Mouse (Mus musculus): ENCODE measurements around the gene Jak1.
A peak's percentile ranks its signal among the peaks of the same experiment; 100 is the strongest.

Jak1 gene

GRCm38 (mm10) chr4:101239313-101240162, 25.5 kb downstream of the Jak1 start:
- no peak for DNase-seq (ENCODE audit: low read depth, low spot score)

DNA sequence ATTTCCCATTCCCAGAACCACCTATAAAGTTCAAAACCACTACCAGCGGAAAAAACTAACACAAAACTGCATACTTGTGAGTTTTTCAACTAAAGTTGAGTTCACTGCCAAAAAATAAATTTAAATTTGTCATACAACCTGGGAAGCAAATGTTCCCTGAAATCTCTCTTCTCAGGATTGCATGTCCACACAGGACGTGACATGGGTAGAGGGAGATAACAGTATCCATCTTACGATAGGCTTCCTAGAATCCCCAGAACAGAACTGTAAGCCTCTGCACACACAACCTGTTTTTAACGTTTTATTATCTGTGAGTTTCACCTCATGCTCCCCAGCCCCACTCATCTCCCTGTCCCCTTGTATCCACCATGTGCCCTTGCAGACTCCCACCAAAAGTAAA, 26.5 kb downstream of the Jak1 start:
- DNase-seq (ENCODE audit: low read depth, low spot score) = no peak

DNA sequence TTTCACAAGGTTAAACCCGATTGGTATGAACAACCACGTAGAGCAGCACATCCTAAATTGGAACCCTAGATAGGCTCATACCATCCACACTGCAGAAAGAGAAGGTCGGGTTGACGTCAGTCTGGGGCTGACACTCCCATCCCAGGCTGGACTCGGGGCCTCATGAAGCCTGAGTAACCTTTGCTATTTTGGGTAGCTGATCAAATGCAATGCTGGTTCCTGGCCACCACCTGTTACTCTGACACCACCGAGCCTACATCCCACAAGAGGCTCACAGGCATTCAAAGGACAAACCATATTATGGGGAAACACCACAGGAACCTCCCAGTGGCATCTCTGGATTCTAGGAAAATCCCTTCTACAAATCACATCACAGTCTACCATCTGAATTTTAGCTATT, 28.3 kb downstream of the Jak1 start:
- no peak for DNase-seq (ENCODE audit: low read depth, low spot score)

- no peak for DNase-seq (ENCODE audit: low read depth, low spot score)
Measured at GRCm38 (mm10) chr4:101235964-101236363, 29.1 kb downstream of the Jak1 start.

- no peak for DNase-seq (ENCODE audit: low read depth, low spot score)
Measured at GRCm38 (mm10) chr4:101234753-101235152, 30.3 kb downstream of the Jak1 start.

DNA sequence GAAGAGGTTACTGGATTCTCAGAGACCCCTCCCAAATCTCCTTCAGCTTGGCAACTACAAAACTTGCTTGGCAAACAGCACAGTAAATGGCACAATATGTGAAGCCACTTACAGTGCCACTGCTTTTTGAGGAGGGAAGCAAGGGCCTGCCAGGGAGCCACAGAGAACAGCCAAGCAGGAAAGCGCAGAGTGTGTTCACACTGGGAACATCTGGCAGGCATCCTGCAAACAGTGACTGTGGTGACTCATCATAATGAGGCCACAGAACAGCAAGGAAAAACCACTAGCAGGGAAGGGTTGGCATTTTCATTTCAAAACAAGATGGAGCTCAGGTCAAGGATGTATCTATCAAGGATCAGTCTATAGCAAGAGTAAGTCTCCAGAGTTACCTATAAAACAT, 30.8 kb downstream of the Jak1 start:
- DNase-seq (ENCODE audit: low read depth, low spot score) = peak; percentile 12

GRCm38 (mm10) chr4:101230621-101231020, 34.5 kb downstream of the Jak1 start:
- no peak for DNase-seq (ENCODE audit: low read depth, low spot score)

DNA sequence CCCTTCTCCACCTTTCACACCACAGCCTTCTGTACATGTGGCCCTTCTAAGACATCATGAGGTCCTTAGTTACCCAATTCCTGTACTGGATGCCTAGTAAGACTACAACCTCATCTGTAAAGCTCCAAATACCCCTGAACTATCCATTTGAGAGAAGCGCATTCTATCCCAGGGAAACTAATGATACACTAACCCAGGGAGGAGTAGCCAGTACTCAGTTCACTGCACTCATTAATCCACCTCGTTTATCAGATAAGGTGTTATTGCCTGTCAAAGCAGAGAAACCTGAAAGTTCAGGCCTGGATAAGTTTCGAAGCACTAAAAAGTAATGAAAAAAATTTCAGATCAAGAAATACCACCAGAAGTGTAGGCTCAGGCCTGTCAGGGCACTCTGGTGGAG, 37.7 kb downstream of the Jak1 start:
- DNase-seq (ENCODE audit: low read depth, low spot score) = no peak

DNA sequence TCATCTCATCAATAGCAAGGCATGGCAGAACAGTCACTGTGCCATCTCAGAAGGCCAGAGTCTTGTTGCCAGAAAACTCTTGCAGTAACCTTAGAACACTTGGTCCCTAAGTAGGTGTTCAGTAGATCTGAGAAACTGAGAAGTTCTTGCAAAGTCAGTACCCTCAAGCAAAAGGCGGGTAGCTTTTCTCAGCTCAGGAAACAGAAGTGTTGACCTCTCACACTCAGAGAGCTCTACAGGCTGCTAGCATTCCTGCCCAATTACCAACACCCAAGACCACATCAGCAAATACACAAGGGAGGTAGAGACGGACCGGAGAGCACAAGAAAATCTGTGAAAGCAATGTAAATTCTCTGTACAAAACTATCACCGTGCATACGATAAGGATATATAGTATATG, 39.1 kb downstream of the Jak1 start:
- no peak for DNase-seq (ENCODE audit: low read depth, low spot score)

GRCm38 (mm10) chr4:101220946-101221345, 44.1 kb downstream of the Jak1 start:
- DNase-seq (ENCODE audit: low read depth, low spot score) = no peak

DNA sequence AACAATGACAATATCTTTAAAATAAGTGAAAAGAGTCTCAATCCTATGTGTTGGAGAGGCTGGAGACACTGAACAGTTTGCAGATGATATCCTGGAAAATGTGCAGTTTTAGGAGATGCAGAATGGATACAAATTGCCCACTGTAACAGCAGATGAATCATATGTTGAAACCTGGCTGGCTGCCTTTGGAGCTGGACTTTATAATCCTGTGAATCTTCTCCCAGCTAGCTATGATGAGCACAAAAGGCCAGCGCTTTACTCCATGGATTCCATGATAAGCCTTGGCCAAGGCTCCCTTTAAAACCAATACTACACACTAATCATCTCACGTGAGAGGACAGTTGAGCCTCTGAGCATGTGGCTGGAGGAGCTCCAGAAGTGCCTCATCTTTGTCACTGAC, 45.2 kb downstream of the Jak1 start:
- no peak for DNase-seq (ENCODE audit: low read depth, low spot score)

- no peak for DNase-seq (ENCODE audit: low read depth, low spot score)
Measured at GRCm38 (mm10) chr4:101217026-101217540, 48.0 kb downstream of the Jak1 start.

GRCm38 (mm10) chr4:101216286-101216685, 48.8 kb downstream of the Jak1 start:
- no peak for DNase-seq (ENCODE audit: low read depth, low spot score)

DNA sequence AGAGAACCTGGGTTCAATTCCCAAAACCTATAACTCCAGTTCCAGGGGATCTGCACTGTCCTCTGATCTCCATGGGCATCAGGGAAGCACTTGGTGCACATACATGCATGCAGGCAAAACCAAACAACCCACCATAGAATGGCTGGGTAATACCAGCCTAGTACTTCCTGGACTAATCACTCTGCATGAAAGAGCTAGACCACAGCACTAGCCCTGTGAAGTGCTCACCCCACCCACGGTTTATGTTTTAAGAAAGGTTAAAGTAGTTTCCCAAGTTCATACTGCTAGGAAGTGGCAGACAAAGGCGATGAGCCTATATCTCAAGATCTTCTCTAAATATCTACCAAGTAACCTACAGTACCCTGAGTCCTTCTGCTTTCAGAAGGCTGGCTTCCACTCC, 51.6 kb downstream of the Jak1 start:
- no peak for DNase-seq (ENCODE audit: low read depth, low spot score)

DNA sequence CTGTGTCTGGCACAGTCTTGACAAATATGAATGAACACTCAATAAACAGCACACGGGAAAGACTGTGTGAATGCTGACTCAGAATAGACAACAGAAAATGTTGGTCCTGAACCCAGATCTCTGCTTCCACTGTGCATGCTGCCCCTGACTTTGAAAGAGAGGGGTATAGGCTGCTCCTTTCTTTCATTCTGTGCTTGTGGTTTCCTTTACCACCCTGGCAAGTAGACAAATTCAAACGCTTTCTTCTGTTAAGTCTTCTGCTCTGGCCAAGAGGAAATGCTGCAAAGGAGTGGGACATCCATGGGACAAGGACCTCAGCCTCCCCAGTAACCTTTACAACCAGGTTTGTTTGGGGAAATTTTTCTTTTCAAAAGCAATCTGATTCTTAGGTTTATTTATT, 57.6 kb downstream of the Jak1 start:
- DNase-seq (ENCODE audit: low read depth, low spot score) = no peak

DNA sequence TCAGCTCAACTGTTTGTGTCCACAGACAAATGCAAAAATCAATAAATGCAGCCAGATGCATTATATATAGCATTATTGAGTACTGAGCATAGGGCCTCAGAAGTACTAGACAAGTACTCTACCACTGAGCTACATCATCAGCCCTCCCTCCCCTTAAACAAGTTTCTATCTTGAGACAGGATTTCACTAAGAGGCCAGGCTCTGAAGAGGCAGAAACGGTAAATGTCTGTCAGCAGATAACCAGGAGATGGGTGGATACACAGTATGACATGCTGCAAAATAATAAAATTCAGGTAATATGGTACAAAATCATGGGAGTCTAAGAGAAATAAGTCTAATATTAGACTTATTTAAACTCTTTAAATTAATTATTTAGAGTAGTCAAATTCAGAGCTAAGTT, 61.6 kb downstream of the Jak1 start:
- no peak for DNase-seq (ENCODE audit: low read depth, low spot score)

GRCm38 (mm10) chr4:101202626-101203025, 62.5 kb downstream of the Jak1 start:
- no peak for DNase-seq (ENCODE audit: low read depth, low spot score)

GRCm38 (mm10) chr4:101199433-101200081, 65.5 kb downstream of the Jak1 start:
- DNase-seq (ENCODE audit: low read depth, low spot score) = no peak

- DNase-seq (ENCODE audit: low read depth, low spot score) = no peak
Measured at GRCm38 (mm10) chr4:101198333-101198732, 66.7 kb downstream of the Jak1 start.

DNA sequence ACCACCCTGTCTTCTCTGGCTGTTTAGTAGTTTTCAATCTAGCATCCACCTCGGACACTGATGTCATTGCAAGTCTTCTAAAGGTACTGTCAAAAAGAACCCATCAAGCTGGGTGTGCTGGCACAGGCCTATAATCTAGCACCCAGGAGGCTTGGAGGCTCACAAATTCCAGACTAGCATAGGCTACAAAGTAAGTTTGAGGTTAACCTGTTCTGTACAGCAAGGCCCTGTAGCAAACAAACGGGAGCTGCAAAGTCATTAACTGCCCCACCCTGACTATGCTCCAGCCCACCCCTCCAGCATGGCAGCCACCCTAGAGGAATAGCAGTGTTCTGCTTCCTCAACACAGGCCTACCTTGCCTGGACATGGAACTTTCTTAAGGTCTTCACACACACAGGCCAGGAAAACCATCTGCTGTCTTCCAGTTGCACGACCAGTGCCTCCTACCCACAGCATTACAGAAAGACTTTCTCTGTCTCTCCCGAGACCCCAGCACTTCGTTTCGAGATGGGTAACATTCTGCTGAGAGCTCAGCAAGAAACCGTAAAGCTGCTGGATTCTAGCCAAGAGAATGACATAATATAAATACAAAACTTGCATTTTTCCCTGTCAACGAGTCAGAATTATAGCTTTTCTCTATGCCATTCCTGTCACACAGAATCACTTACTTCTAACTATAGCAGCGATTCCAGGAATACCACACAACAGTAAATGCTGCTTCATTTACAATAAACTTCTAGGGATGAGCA, 67.5 kb downstream of the Jak1 start:
- no peak for DNase-seq (ENCODE audit: low read depth, low spot score)

DNA sequence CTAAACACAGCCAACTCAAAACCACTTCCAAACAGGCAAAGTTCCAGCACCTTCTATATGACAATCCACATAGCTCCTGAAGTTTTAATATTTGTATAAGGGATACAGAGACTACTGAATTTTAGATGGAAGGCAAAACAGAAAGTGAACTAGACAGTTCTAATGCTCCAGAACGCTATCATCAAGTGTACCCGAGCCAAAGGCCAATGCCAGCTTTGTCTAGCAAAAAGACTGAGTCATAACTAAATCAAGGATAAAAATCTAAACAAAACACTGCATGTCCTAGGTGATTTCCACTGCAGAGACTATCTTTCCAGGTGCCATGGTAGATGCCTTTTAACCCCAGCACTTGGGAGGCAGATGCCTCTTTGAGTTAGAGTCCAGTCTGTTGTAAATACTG, 68.7 kb downstream of the Jak1 start:
- no peak for DNase-seq (ENCODE audit: low read depth, low spot score)

DNA sequence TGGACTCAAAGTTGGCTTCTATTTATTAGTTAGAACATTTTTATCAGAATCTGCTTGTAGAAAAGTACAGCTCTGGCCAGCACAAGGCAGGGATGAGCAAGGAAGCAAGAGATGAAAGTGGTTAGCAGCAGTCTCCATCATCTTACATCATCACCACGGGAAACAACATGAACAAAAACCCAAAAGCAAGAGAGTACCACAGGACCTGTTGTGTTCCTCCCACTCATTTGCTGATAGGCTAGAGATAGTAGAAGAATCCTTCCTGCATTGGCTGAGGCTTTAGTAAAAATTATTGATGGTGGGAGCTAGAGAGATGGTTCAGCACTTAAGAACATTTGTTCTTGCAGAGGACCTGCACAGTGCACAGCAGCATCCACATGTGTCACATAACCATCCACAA, 70.9 kb downstream of the Jak1 start:
- no peak for DNase-seq (ENCODE audit: low read depth, low spot score)
